Mouse (Mus musculus) urinary bladder, postnatal 36 days (tissue): ENCODE data around the gene Mrpl28.

Experiments used
- DNase-seq, 2 experiments: peaks; one replicate each; pipeline ENCODE4 v3.0.0; 2022; ENCODE audit warnings: low spot score in 2 of 2, mixed read lengths in 1 of 2

The Mrpl28 gene

DNA sequence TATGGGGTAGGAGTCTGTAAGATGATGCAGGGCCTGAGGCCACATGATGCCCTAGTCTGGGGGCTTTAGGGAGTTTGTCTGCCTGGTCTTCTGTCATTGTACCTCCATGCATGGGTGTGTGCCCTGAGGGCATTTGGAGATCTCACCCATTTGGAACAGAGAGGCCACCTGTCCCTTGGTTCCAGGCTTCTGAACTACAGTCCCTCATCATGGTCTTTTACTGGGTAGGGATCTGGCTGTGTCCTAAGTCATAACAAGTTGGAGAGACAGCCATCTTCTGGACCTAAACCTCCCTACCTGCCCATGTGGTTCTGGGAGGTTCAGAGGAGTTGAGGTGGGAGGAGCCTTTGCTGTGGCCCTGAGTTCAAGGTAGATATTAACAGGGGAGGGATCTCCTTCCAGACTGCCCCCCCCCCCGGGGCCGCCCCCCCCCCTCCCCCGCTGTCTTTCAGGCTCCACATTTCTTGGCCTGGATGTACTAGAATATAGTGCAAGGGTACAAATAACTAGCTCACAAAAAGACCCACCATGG lies 7.3 kb upstream of the Mrpl28 start:
- DNase-seq: no peak

DNA sequence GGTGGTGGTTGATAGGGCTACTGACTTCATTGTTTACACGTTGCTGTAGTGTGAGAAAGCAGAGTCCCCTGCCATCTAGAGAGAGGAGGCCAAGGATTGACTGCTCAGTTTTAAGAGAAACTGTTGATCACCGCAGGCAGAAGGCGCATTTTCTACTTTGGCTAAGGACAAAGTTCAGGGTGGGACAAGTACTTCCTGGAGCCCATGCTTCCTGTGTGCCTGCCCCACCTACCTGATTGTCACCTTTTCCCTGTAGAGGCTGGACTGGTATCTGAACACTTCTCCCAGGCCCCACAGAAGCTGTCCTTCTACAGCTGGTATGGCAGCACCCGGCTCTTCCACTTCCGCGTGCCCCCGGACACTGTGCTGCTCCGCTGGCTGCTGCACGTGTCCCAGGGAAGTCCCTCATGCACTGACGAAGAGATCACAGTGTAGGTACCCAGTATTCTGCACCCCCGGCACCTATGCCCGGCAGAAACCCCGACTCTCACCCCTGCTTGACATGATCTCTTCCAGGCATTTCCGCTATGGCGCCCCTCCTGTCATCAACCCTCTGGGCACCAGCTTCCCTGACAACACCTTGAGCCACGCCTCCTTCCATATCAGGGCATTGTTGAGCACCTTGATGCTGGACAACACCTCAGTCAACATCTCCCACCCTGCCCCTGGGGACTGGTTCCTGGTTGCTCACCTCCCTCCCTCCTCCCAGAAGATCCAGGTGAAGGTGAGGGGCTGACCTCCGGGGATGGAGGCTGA lies 6.6 kb upstream of the Mrpl28 start:
- no peak for DNase-seq

DNA sequence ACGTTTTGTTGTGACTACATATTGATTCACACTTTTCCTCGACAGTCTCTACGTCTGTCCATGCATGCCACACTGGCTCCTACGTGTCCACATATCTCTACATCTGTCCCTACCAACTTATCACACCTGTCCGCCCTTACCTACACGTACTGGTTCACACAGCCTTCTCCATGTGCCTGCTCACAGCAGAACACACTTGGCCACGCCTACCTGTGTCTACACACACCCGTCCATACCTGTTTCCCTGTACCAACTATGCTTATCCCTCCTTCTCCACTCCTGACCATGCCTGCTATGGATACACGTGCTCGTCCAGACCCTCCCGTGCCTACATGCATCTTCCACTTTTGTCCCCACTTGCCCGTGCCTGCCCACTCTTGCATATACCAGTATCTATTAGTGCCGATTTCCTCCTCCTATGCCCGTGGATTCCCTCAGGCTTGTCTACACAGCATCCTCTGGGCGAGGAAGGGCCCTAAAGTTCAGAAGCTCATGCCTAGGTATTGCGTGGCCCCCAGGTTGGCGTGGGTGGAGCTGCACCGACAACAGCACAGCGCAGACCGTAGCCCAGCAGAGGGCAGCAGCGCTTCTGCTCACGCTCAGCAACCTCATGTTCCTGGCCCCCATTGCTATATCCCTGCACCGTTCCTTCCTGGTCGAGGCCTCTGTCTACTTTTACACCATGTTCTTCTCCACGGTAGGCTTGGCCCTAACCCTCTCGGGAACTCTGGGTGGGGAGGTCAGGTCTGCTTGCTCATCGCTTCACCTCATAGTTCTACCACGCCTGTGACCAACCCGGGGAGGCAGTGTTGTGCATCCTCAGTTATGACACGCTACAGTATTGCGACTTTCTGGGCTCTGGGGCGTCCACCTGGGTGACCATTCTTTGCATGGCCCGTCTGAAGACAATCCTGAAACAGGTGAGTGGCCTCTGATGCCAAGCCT lies 3.3 kb upstream of the Mrpl28 start:
- peak in 1 of 2 experiments; percentile 44 for DNase-seq

DNA sequence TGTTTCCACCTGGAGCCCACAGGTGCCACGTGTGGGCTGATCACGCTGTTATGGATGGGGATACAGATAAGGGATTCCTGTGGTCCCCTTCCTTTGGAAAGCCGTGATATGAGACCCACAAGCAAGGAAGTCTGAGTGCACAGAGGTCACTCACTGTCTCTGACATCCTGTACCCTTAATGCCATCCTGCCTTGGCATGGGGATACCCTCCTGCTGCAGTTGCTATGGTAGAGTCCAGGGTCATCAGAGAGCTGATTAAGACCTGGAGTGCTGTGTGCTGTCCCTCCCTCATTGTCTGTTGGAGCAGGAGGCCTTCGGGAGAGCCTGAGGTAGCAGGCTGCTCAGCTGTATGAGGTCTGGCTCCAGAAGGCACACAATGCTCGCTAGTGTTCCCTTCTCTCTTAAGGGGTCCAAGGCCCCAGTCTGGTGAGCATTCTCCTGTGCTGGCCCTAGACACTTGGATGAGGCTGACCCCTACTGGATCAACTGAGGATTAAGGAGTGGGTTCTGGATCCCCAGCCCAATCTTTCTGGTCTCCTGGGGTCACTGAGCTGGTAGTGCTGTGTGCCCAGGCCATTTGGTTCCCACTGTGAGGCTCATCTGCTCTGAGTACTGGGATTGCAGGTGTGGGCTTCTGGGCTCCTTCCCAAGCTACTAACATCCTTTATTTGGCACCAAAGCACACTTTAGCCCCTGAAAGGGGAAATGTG lies 714 bp upstream of the Mrpl28 start:
- no peak for DNase-seq

DNA sequence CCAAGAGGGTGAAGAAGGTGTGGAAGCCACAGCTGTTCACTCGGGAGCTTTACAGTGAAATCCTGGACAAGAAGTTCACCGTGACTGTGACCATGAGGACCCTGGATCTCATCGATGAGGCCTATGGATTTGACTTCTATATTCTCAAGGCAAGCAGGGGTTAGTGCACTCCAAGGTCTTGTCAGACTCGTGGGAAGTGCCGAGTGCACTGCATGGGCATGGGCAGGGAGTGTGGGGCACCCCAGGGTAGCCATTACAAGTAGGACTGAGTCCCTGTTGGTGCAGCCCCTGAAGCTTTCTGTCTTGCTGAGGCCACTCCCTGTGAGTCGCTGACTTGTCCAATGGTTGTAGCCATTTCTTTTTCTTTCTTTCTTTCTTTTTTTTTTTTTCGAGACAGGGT lies 1.3 kb downstream of the Mrpl28 start:
- no peak for DNase-seq

DNA sequence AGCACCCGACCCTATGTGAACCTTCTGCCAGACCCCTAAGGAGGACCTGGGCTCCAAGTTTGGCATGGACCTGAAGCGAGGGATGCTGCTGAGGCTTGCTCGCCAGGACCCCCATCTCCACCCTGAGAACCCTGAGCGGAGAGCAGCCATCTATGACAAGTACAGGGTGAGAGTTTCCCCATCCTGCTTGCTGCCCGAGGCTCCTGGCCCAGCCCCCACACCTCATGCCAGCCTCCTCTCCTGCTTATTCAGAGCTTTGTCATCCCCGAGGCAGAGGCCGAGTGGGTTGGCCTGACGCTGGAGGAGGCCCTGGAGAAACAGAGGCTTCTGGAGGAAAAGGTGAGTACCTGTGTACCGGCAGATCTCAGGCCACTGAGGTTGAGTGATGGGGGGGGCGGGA lies 1.9 kb downstream of the Mrpl28 start:
- no peak for DNase-seq

DNA sequence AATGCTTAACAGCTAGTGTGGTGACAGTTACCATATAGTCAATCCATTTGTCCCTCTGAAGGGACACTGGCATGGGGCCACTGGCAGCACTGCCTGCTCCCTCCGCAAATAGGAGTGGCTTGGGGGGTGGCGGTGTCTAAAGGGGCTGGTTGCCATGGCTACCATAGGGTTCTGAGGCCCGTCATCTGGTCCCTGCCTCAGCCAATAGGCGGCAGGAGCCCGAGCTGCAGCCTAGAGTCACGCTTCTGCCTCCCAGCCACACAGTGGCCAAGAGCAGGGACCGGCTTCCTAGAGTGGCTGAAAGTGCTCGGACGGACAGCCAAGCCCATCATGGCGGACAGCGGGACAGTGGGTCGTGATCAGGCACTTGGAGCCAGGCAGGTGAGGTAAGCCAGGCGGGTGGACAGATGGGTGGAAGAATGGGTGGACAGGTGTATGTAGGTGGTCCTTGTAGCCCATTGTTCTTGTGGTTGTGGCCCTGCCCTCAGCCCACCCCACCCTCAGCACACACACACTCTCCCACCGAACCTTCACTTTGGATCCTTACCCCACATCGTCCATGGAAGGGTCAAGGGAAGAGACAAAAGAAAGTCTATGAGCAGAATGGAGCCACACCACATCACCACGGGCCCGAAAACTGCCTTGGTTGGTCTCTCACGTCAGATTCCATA lies 7.9 kb downstream of the Mrpl28 start:
- no peak for DNase-seq

DNA sequence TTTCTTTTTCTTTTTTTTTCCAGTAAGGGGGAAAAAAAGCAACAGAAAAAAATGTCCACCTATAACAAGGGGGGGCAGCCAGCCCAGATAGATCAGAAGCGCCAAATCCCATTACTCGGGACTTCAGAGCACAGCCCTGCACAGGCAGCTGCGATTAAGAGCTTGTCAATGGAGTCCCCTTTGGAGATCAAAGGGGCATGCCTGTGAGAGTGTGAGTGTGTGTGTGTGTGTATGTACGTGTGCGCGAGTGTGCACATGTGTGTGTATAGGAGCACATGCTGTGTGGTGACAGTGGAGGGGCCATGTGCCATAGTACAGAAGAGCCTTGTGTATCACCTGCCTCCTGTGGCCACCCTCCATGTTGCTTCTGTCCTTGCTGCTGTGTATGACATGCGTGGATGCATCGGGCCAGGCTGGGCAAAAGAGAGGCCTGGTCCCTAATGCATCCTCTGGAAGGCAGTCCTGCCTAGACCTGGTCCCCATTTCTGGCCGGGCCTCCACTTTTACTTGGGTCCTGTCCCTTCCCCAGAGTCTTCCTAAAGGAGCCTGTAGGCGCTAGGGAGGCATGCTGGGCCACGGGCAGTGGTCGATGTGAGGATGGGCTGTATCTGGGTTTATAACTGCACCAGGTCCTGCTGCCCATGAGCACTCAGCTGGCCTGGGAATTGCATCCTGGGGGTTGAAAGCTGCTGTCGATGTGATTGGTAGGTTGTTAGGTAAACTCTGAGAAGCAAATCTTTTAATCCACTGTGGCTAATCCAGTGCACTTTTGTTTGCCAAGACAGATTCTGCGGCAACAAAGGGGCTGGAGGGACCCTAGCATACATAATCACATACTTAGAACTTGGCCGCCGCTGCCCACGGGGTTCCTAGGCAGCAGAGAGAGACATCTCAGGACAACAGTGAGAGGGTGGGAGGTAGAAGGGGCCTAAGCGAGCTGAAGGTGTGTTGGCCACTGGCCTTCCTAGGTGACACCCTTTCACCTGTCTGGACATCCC lies 8.9 kb downstream of the Mrpl28 start:
- DNase-seq: no peak

DNA sequence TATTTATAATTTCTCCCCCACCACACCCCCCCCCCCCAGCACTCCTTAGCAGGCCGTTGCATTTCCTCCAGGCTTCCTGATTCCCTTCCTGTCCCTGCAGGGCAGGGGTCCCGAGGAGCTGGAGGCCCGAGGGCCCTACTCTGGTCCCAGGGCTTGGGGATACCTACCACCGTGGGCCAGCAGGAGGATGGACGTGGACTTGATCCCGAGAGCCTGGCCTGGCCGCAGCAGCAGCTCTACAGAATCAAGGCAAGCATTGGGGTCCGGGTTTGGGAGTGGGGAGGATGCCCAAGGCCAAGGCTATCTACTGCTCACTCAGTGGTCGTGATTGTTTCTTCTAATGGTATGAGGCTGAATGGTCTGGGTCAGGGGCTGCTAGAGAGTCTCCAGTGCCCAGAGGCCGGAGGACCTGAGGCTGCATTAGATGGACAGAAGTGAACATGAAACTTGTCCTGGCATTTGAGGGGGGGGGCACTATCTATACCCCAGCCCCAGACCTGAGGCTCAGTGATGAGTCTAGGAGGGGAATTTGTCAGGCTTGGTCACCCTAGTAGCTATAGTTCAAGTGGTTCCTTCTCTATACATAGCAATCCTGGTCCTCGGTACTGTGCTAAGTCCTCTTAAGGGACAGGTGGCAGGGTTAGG lies 13.9 kb downstream of the Mrpl28 start:
- DNase-seq: no peak

DNA sequence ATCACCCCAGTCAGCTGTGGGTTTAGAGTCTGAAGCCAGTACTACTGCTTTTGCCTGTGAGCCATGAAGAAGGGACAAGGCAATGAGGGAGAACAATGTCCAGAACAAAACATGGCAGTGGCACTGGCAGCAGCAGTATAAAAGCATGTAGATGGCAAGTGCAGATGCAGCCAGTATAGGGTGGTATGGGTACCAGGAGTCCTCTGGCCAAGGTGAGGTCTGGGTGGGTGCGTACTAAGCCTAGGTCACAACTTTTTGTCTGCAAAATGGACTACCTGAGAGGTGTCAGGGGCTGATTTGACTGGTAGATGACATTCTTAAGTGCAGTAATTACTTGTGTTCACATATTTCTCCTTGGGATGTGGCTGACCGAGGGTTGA lies 14.4 kb downstream of the Mrpl28 start:
- no peak for DNase-seq

DNA sequence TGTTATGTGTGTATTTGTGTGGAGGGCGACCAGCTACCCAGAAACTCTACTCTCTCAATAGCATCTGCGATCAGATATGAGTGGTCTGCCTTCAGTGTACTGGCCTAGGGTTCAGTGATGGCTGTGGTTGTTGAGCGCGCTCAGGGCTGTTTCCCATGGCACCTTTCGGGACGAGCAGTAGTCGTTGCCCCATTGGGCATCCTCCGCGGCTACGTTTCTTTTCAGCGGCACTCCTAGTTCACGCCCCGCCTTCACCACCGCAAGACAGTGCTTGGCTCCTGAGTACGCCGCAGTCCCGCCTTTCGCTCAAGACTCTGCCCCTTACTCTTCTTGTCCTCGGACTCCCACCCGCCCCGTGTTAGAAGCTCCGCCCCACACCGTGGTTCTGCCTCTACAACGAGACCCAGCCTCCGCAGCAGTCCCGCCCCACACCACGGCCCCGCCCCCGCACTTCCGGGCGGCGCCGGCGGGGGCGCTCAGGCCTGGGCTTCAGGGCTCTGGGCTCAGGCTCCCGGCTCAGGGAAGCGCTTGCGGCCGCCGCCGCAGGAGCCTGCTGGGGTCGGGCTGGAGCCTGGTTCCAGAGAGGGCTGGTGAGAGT lies 15.0 kb downstream of the Mrpl28 start, which contains the start of gene Axin1:
Axin1 (plus strand) TSS at position 450 of the 598 bp plus-strand sequence.
- DNase-seq: peak; percentile 87 to 93

DNA sequence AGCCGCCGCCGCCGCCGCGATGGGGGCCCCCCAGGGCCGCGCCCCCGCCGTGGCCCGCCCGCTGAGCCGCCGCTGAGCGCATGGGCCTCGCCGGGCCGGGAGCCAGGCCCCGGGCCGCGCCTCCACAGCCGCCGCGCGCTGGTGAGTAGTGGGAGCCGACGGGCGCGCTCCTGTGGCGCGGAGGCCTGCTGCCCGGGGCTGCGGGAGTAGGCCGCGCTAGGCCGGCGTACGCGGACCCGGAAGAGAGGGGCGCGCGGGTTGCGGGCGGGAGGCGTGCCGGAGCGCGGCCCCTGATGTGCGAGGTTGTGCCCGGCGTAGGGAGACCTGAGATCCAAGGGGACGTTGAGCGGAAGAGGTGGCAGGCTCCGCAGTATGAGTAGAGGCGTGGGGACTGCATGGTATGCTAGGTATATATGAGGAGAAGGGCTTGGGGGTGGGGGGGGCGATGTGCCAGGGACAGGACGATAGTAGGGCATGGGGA lies 15.6 kb downstream of the Mrpl28 start:
- peak; percentile 26 to 31 for DNase-seq

DNA sequence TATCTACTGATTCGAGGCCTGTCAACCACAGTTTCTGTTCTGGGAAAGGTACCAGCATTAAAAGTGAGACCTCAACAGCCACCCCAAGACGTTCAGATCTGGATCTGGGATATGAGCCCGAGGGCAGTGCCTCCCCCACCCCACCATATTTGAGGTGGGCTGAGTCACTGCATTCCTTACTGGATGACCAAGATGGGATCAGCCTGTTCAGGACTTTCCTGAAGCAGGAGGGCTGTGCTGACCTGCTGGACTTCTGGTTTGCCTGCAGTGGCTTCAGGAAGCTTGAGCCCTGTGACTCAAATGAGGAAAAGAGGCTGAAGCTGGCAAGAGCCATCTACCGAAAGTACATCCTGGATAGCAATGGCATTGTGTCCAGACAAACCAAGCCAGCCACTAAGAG lies 19.5 kb downstream of the Mrpl28 start:
- no peak for DNase-seq

DNA sequence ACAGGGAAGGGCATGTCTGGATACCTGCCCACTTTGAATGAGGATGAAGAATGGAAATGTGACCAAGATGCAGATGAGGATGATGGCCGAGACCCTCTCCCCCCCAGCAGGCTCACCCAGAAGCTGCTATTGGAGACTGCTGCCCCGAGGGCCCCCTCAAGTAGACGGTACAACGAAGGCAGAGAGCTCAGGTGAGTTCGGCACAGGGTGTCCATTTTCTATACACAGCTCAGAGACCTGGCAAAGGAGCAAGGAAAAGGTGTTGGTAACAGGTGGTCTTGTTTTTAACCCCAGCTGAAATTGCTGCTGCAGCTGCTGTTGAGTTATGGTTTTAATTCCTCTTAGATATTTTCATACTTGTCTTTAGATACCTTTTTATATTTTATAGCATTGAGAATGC lies 20.1 kb downstream of the Mrpl28 start:
- no peak for DNase-seq

DNA sequence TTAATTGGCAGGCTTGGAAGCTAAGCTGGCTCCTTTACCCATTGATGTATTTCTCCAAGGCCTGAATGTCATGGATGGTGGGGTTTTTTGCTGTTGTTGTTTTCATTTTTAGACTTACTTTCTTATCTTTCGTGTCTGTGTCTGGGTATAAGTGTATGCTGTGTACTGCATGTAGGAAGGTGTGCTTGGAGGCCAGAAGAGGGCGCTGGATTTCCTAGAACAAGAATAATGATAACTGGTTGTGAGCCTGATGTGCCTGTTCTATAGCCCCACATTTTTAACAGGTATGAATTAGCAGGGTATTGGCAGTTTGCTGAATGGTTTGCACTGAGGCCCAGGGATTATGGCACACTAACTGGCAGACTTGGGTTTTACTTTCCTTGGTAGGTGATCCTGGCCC lies 25.8 kb downstream of the Mrpl28 start:
- DNase-seq: no peak

DNA sequence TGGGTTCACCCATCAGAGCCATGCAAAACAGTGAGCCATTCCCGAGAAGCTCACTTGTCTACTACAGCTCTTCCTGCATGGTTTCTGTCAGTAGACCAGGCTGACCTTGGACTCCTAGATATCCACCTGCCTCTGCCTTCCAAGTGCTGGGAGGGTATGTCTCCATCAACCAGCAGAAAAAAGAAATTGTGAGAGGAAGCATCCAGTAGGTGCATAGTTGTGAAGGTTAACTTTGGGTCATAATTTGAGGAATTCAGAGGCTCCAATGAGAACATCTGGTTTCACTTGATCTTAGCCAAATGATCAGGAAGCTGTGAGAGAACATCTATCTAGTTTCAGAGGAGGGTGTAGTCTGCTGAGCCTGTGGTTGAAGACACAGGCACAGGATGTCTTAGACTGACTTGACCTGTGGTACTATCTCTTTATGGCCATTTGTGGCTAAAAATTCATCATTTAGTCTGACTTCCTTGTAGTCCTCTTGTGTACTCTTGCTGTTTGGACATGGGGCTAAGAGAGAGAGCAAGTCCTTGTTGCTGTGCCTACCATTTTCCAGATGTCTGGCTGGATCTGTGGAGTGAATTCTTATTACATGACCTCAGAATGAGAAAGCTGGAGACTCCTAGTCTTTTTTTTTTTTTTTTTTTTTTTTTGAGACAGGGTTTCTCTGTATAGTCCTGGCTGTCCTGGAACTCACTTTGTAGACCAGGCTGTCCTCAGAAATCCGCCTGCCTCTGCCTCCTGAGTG lies 28.8 kb downstream of the Mrpl28 start:
- DNase-seq: no peak

DNA sequence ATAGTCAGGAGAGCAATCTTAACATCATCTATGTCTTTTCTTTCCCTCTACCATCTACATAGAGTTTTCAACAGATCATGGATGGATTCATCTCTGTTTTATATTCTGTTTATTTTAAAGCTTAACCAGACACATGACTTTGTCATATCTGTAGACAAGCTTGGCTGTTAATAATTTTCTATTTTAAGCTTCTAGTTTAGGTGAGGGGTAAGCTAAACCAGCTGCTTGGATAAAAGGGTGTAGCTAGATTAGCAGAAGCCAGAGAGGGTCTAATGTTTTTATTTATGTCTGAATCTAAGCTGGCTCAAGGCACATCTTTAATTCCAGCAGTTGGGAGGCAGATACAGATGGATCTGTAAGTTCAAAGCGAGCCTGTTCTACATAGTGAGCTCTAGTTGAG lies 39.4 kb downstream of the Mrpl28 start:
- DNase-seq: no peak

DNA sequence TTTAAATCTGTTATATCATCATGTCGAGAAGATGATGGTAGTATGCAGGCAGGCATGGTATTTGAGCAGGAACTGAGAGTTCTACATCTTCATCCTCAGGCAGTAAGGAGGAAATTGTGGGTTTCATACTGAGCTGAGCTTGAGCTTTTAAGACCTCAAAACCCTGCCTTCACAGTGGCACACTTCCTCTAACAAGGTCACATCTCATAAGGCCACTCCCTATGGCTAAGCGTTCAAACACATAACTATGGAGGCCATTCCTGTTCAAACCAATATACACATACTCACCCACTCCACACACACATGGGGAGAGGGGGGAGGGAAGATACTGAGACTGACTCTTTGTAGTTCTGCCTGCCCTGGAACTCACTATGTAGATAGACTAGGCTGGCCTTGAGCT lies 44.7 kb downstream of the Mrpl28 start:
- DNase-seq: no peak
